Mouse (Mus musculus) forebrain, embryonic 11.5 days (tissue): ENCODE results near the gene Usp53. TPM values are rescaled to one million over a fixed set of nuclear protein-coding genes. Genes with fewer than 3 reads are reported as not detected.

Source experiments
- ATAC-seq: fragments of 200-750 bp; cut with Nextera tagmentation; replicated peaks from 2 replicates; pipeline ENCODE4 v1.8.0; 2017; ENCODE audit warnings: moderate TSS enrichment; ENCODE audit not compliant: low FRiP score
- DNase-seq: peaks from one replicate; pipeline ENCODE4 v3.0.0-alpha.2; 2017; ENCODE audit warnings: low spot score
- H3K27ac ChIP-seq: fragments of 300-500 bp; sonication (generic); 2 replicates; pipeline ENCODE4 v1.5.1; 2014; ENCODE audit warnings: low read depth, low read length
- H3K27me3 ChIP-seq: fragments of 300-500 bp; sonication (generic); 2 replicates; pipeline ENCODE4 v1.6.1; 2014; ENCODE audit warnings: mild to moderate bottlenecking, low read length, mixed read lengths; ENCODE audit not compliant: control insufficient read depth, insufficient read depth
- H3K36me3 ChIP-seq: fragments of 300-500 bp; sonication (generic); 2 replicates; pipeline ENCODE4 v1.6.1; 2014; ENCODE audit warnings: mild to moderate bottlenecking, low read length, moderate library complexity, mixed read lengths; ENCODE audit not compliant: control insufficient read depth, insufficient read depth
- H3K4me1 ChIP-seq: fragments of 300-500 bp; sonication (generic); replicated peaks from 2 replicates; pipeline ENCODE4 v1.6.1; 2014; ENCODE audit warnings: low read length, mixed read lengths; ENCODE audit not compliant: control insufficient read depth, insufficient read depth
- H3K4me2 ChIP-seq: fragments of 300-500 bp; sonication (generic); 2 replicates; pipeline ENCODE4 v1.6.1; 2014; ENCODE audit warnings: low read depth, mild to moderate bottlenecking, low read length, moderate library complexity, mixed read lengths; ENCODE audit not compliant: severe bottlenecking
- H3K4me3 ChIP-seq: fragments of 300-500 bp; sonication (generic); 2 replicates; pipeline ENCODE4 v1.5.1; 2014; ENCODE audit warnings: low read depth, low read length
- H3K9ac ChIP-seq: fragments of 300-500 bp; sonication (generic); 2 replicates; pipeline ENCODE4 v1.6.1; 2014; ENCODE audit warnings: low read length
- H3K9me3 ChIP-seq: fragments of 300-500 bp; sonication (generic); 2 replicates; pipeline ENCODE4 v1.6.1; 2016; ENCODE audit warnings: low read length, mixed read lengths; ENCODE audit not compliant: control insufficient read depth
- whole genome bisulfite sequencing: fragments of 180-500 bp; shearing (Covaris S2); extraction: QIAGEN DNeasy Blood & Tissue Kit; methylation state at CpG from one replicate; pipeline ENCODE4 v1.1.7; 2014; 5-methylcytosine and 5-hydroxymethylcytosine counted together
- polyA plus RNA-seq: library from polyadenylated mRNA; unstranded; fragments of >200 nt; fragmentation: Nextera tagmentation; extraction: Ambion mirVana; gene quantifications from 2 replicates; pipeline ENCODE4 v1.2.1, GENCODE M21; 2014

The Usp53 gene
- polyA plus RNA-seq, 1 experiment from 2014 or later: 6.0 TPM

GRCm38 (mm10) chr3:122929723-122930122 is 54.6 kb downstream of the Usp53 start:
- H3K4me1 ChIP-seq: peaks cover 2% of the 10 kb centered on the region; the same call in 1 of the 2 replicates
- no peak overlapping the region for H3K9ac ChIP-seq
- H3K27ac ChIP-seq: no peak overlapping the region
- no peak overlapping the region for H3K4me3 ChIP-seq
- WGBS: 92% methylated on average over 6 of the region's 6 CpGs
- H3K9me3 ChIP-seq: no peaks in the 10 kb centered on the region
- H3K36me3 ChIP-seq: no peaks in the 10 kb centered on the region
- H3K27me3 ChIP-seq: no peaks in the 10 kb centered on the region
- no peak overlapping the region for H3K4me2 ChIP-seq
- no peak for ATAC-seq
- no peak for DNase-seq

- H3K4me2 ChIP-seq: peak within 1 kb of the TSS; percentile 61
- no peaks in the 10 kb centered on the region for H3K27me3 ChIP-seq
- peaks cover 2% of the 10 kb centered on the region; the same call in 1 of the 2 replicates for H3K4me1 ChIP-seq
- H3K4me3 ChIP-seq: peak within 1 kb of the TSS; percentile 53
- H3K9me3 ChIP-seq: no peaks in the 10 kb centered on the region
- under 1% methylated on average over 51 of the region's 68 CpGs for WGBS
- ATAC-seq (peak; percentile 99), DNase-seq (peak; percentile 99)
- H3K27ac ChIP-seq: peak within 1 kb of the TSS; percentile 25; the same call in 1 of the 2 replicates
- H3K36me3 ChIP-seq: no peaks in the 10 kb centered on the region
- H3K9ac ChIP-seq: peak within 1 kb of the TSS; percentile 64
Measured at GRCm38 (mm10) chr3:122924009-122924914, 60.0 kb downstream of the Usp53 start, which contains the start of gene 1810037I17Rik. 1810037I17Rik (plus strand) TSS chr3:122924203.

GRCm38 (mm10) chr3:122923147-122923546 is 61.2 kb downstream of the Usp53 start:
- 71% methylated on average over 7 of the region's 7 CpGs for WGBS
- H3K4me1 ChIP-seq: peaks cover 2% of the 10 kb centered on the region; the same call in 1 of the 2 replicates
- no peaks in the 10 kb centered on the region for H3K36me3 ChIP-seq
- H3K27me3 ChIP-seq: no peaks in the 10 kb centered on the region
- no peaks in the 10 kb centered on the region for H3K9me3 ChIP-seq
- H3K27ac ChIP-seq: no peak overlapping the region
- no peak overlapping the region; the same call in 1 of the 2 replicates for H3K9ac ChIP-seq
- ATAC-seq (no peak), DNase-seq (no peak)
- H3K4me3 ChIP-seq: no peak overlapping the region
- peak overlapping the region; percentile 61; the same call in 1 of the 2 replicates for H3K4me2 ChIP-seq

GRCm38 (mm10) chr3:122921676-122922527 is 62.4 kb downstream of the Usp53 start:
- 79% methylated on average over 8 of the region's 8 CpGs for WGBS
- Histone ChIP-seq H3K4me3 (no peak overlapping the region), H3K36me3 (no peaks in the 10 kb centered on the region), H3K9ac (no peak overlapping the region), H3K4me1 (peaks cover 2% of the 10 kb centered on the region; the same call in 1 of the 2 replicates), H3K4me2 (no peak overlapping the region), H3K27me3 (no peaks in the 10 kb centered on the region), H3K27ac (no peak overlapping the region), H3K9me3 (no peaks in the 10 kb centered on the region)
- no peak for ATAC-seq
- DNase-seq: no peak

GRCm38 (mm10) chr3:122920572-122921435 is 63.5 kb downstream of the Usp53 start:
- WGBS: 63% methylated on average over 8 of the region's 8 CpGs
- no peak for ATAC-seq
- Histone ChIP-seq H3K4me2 (no peak overlapping the region), H3K4me3 (no peak overlapping the region), H3K27ac (no peak overlapping the region), H3K36me3 (no peaks in the 10 kb centered on the region), H3K9ac (no peak overlapping the region), H3K9me3 (no peaks in the 10 kb centered on the region), H3K4me1 (no peaks in the 10 kb centered on the region), H3K27me3 (no peaks in the 10 kb centered on the region)
- DNase-seq: no peak

- no peak for ATAC-seq
- Histone ChIP-seq H3K27me3 (no peaks in the 10 kb centered on the region), H3K4me2 (no peak within 1 kb of the TSS), H3K4me1 (no peaks in the 10 kb centered on the region), H3K27ac (no peak within 1 kb of the TSS), H3K9ac (no peak within 1 kb of the TSS), H3K9me3 (no peaks in the 10 kb centered on the region), H3K4me3 (no peak within 1 kb of the TSS), H3K36me3 (no peaks in the 10 kb centered on the region)
- WGBS: 89% methylated on average over 8 of the region's 8 CpGs
- no peak for DNase-seq
Measured at GRCm38 (mm10) chr3:122919260-122919659, 65.0 kb downstream of the Usp53 start, which contains the start of gene Gm10959. Gm10959 (minus strand) TSS chr3:122919360.

GRCm38 (mm10) chr3:122918672-122919071 is 65.6 kb downstream of the Usp53 start:
- ATAC-seq (no peak), DNase-seq (no peak)
- H3K4me1 ChIP-seq: no peaks in the 10 kb centered on the region
- no peaks in the 10 kb centered on the region for H3K9me3 ChIP-seq
- no peak overlapping the region for H3K9ac ChIP-seq
- no peak overlapping the region for H3K27ac ChIP-seq
- no peak overlapping the region for H3K4me2 ChIP-seq
- H3K4me3 ChIP-seq: no peak overlapping the region
- H3K36me3 ChIP-seq: no peaks in the 10 kb centered on the region
- no peaks in the 10 kb centered on the region for H3K27me3 ChIP-seq
- 71% methylated on average over 2 of the region's 2 CpGs for WGBS
